Mouse (Mus musculus) forebrain, postnatal 0 days (tissue): ENCODE measurements around the gene Ube2d3. TPM values are rescaled to one million over a fixed set of nuclear protein-coding genes. Genes with fewer than 3 reads are reported as not detected.

Source experiments
- ATAC-seq: fragments of 200-750 bp; cut with Nextera tagmentation; 2 replicates; pipeline ENCODE4 v1.8.0; 2017; ENCODE audit warnings: mild to moderate bottlenecking, moderate library complexity
- DNase-seq: peaks from one replicate; pipeline ENCODE4 v3.0.0-alpha.2; 2015
- H3K27ac ChIP-seq: fragments of 300-500 bp; sonication (generic); 2 replicates; pipeline ENCODE4 v1.5.1; 2014; ENCODE audit warnings: low read depth, mild to moderate bottlenecking, antibody characterized with exemption, low read length, moderate library complexity, mixed read lengths
- H3K27me3 ChIP-seq: fragments of 300-500 bp; sonication (generic); 2 replicates; pipeline ENCODE4 v1.6.1; 2014; ENCODE audit warnings: mild to moderate bottlenecking, low read length, mixed read lengths; ENCODE audit not compliant: insufficient read depth
- H3K36me3 ChIP-seq: fragments of 300-500 bp; sonication (generic); 2 replicates; pipeline ENCODE4 v1.6.1; 2014; ENCODE audit warnings: mild to moderate bottlenecking, moderate library complexity; ENCODE audit not compliant: insufficient read depth
- H3K4me1 ChIP-seq: fragments of 300-500 bp; sonication (generic); 2 replicates; pipeline ENCODE4 v1.6.1; 2014; ENCODE audit warnings: antibody characterized with exemption; ENCODE audit not compliant: insufficient read depth
- H3K4me2 ChIP-seq: fragments of 300-500 bp; sonication (generic); 2 replicates; pipeline ENCODE4 v1.6.1; 2014; ENCODE audit warnings: low read depth, mild to moderate bottlenecking, moderate library complexity
- H3K4me3 ChIP-seq: fragments of 300-500 bp; sonication (generic); 2 replicates; pipeline ENCODE4 v1.5.1; 2014; ENCODE audit warnings: low read depth, low read length, mixed read lengths
- H3K9ac ChIP-seq: fragments of 300-500 bp; sonication (generic); 2 replicates; pipeline ENCODE4 v1.6.1; 2014; ENCODE audit warnings: mild to moderate bottlenecking
- H3K9me3 ChIP-seq: fragments of 300-500 bp; sonication (generic); 2 replicates; pipeline ENCODE4 v1.6.1; 2016; ENCODE audit warnings: low read length
- CTCF ChIP-seq: sonication (generic); IDR thresholded peaks from 2 replicates; pipeline ENCODE4 v1.5.1; 2016; ENCODE audit warnings: antibody characterized with exemption, control low read depth, low read depth
- WGBS: fragments of 180-500 bp; shearing (Covaris S2); extraction: QIAGEN DNeasy Blood & Tissue Kit; methylation state at CpG from one replicate; pipeline ENCODE4 v1.1.7; 2014; 5-methylcytosine and 5-hydroxymethylcytosine counted together
- polyA plus RNA-seq: library from polyadenylated mRNA; unstranded; fragments of >200 nt; fragmentation: Nextera tagmentation; extraction: Ambion mirVana; gene quantifications from 2 replicates; pipeline ENCODE4 v1.2.1, GENCODE M21; 2015
- total RNA-seq: library from RNA; depleted of rRNA; stranded (reverse); fragments of >200 nt; gene quantifications from 2 replicates; pipeline ENCODE4 v1.2.3, GENCODE M21; 2014

The Ube2d3 gene
- total and polyA plus RNA-seq, 2 experiments from 2014 or later, result 341 to 607 TPM

DNA sequence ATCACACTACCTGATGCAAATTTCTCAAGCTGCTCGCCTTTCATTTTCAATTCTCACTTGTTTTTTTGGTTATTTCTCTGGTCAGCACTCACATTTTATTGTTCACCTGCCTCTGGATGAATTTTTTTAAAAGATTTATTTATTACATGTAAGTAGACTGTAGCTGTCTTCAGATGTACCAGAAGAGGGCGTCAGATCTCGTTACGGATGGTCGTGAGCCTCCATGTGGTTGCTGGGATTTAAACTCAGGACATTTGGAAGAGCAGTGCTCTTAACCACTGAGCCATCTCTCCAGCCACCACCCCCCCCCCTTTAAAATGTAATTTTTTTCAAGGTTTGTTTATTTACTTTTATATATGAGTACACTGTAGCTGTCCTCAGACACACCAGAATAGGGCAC is 34.1 kb upstream of the Ube2d3 start:
- H3K27me3 ChIP-seq, result no peaks in the 10 kb centered on the region
- H3K27ac ChIP-seq, result no peak overlapping the region
- TF ChIP-seq CTCF, result peak; percentile 36
- no peaks in the 10 kb centered on the region for H3K4me1 ChIP-seq
- H3K36me3 ChIP-seq, result peaks cover 13% of the 10 kb centered on the region
- H3K4me2 ChIP-seq, result no peak overlapping the region
- no peaks in the 10 kb centered on the region for H3K9me3 ChIP-seq
- ATAC-seq (no peak), DNase-seq (no peak)
- H3K9ac ChIP-seq, result no peak overlapping the region
- WGBS, result 76% methylated on average over 5 of the region's 5 CpGs
- no peak overlapping the region for H3K4me3 ChIP-seq

DNA sequence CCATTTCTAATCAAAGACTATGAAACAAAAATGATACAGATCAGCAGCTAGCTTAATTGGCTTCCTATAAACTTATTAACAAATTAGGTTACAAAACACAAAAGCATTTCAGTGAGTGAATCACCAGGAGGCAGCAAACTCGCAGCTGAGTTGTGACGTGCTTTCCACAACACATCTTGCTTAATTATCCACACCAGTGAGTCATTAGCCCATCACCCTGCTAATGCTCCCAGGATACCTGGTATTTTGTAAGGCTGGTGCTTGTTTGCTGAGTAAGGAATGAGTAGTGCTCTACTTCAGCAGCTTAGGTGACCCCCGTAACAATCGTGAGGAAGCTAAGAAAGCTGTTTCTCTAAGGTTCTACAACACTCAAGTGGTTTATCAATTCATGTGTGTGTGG is 33.4 kb upstream of the Ube2d3 start:
- Histone ChIP-seq H3K4me3 (no peak overlapping the region), H3K27ac (no peak overlapping the region), H3K36me3 (peaks cover 16% of the 10 kb centered on the region), H3K9ac (no peak overlapping the region), H3K9me3 (no peaks in the 10 kb centered on the region), H3K27me3 (no peaks in the 10 kb centered on the region), H3K4me2 (no peak overlapping the region), H3K4me1 (no peaks in the 10 kb centered on the region)
- TF ChIP-seq CTCF, result no peak
- ATAC-seq, result no peak
- DNase-seq, result no peak
- WGBS, result 51% methylated on average over 4 of the region's 4 CpGs

DNA sequence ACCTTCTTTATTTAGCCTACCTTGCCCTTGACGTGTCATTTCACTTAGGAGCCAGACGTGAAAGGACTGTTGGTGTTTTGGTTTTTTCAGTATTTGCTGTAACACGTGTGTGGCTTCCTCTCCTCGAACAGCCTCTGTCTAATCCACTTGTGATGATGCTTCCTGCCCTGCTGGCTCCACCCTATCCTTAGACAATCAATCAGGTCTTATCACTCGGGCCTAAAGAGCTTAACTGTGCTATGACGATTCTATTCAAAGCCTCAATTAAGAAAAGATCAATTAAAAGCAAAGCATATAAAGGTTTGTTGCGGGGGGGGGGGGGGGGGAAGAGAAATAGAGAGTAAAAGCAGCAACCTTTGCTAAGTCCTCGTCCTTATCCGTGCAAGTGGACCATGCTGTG is 30.6 kb upstream of the Ube2d3 start:
- TF ChIP-seq CTCF, result no peak
- Histone ChIP-seq H3K36me3 (peaks cover 17% of the 10 kb centered on the region), H3K4me1 (no peaks in the 10 kb centered on the region), H3K27me3 (no peaks in the 10 kb centered on the region), H3K9me3 (no peaks in the 10 kb centered on the region), H3K4me2 (no peak overlapping the region), H3K27ac (no peak overlapping the region), H3K9ac (no peak overlapping the region), H3K4me3 (no peak overlapping the region)
- 72% methylated on average over 9 of the region's 9 CpGs for WGBS
- DNase-seq, result no peak
- ATAC-seq, result no peak

DNA sequence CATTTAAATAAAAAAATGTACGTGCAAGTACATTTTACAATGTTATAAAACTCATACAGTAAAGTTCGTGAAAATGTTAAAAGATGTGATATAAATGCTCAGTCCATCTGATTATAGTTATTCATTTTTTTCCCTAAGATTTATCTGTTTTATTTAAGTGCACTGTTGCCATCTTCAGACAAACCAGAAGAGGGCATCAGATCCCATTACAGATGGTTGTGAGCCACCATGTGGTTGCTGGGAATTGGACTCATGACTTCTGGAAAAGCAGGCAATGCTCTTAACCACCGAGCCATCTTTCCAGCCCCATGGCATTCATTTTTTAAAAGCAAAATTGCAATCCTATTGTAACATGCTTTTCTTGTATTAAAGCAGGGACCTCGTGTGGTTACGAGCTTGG is 28.7 kb upstream of the Ube2d3 start:
- TF ChIP-seq CTCF, result peak; percentile 31
- no peak overlapping the region for H3K9ac ChIP-seq
- H3K36me3 ChIP-seq, result peaks cover 17% of the 10 kb centered on the region
- DNase-seq, result no peak
- no peak overlapping the region for H3K4me3 ChIP-seq
- no peak overlapping the region for H3K4me2 ChIP-seq
- no peak for ATAC-seq
- WGBS, result 96% methylated on average over 5 of the region's 5 CpGs
- H3K4me1 ChIP-seq, result no peaks in the 10 kb centered on the region
- H3K27ac ChIP-seq, result no peak overlapping the region
- H3K27me3 ChIP-seq, result no peaks in the 10 kb centered on the region
- H3K9me3 ChIP-seq, result no peaks in the 10 kb centered on the region

DNA sequence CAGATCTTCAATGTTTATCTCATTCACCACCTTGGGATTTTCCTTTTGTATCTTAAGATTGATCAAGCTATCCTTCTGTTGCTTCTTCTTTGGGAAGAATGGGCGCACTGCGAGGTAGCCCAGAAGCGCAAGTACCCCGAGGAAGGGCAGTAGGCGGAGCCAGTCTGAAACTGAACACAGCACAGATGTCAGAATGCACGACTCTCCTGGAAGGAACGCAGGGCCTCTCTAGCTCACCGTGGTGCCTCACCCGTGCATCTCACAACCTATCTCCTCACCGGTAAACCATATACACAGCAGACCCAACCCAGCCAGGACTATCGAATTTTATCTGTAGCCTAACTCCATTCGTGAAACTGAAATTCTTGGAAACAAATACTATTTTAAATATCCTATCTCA is 26.9 kb upstream of the Ube2d3 start:
- no peaks in the 10 kb centered on the region for H3K9me3 ChIP-seq
- no peaks in the 10 kb centered on the region for H3K4me1 ChIP-seq
- no peak overlapping the region for H3K27ac ChIP-seq
- H3K9ac ChIP-seq, result no peak overlapping the region
- H3K27me3 ChIP-seq, result no peaks in the 10 kb centered on the region
- peaks cover 13% of the 10 kb centered on the region for H3K36me3 ChIP-seq
- no peak for TF ChIP-seq CTCF
- no peak overlapping the region for H3K4me2 ChIP-seq
- DNase-seq (no peak), ATAC-seq (no peak)
- 93% methylated on average over 12 of the region's 12 CpGs for WGBS
- no peak overlapping the region for H3K4me3 ChIP-seq

DNA sequence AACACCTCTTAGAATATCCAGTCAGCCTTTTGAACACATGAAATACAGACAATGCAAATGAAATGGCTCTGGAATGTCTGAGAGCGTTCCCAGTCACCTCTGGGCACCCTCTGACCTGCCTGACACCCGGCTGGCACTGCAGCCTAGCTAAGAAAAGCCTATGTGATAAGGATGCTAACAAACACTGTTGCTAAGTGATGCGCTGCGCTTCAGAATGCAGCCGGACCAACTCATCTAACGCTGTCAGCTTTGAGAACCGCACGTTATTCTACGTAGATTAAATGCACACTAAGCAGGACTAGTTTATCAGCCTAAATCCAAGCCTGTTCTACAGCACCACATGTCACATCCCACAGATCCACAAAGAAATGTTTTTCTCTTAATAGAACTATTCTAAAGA is 26.1 kb upstream of the Ube2d3 start:
- Histone ChIP-seq H3K4me1 (no peaks in the 10 kb centered on the region), H3K9ac (no peak overlapping the region), H3K9me3 (no peaks in the 10 kb centered on the region), H3K27ac (no peak overlapping the region), H3K4me2 (no peak overlapping the region), H3K27me3 (no peaks in the 10 kb centered on the region), H3K4me3 (no peak overlapping the region), H3K36me3 (peaks cover 12% of the 10 kb centered on the region)
- ATAC-seq (no peak), DNase-seq (no peak)
- WGBS, result 55% methylated on average over 9 of the region's 9 CpGs
- TF ChIP-seq CTCF, result no peak

DNA sequence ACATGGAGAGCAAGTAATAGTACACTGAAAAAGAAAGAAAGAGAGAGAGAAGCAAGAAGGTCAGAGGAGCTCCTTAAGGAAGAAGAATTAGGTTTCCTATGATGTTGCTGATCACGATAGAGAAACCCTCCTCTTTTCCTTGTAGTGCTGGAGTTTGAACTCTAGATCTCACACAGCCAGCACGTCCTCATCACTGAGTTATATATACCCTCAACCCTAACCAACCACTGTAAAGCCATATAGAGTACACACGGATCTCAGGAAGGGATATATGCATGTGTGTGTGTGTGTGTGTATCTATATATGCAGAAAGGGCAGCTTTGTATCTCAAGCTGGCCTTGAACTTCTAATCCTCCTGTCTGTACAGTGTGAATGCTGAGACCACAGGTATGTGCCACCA is 20.7 kb upstream of the Ube2d3 start:
- ATAC-seq (no peak), DNase-seq (no peak)
- H3K4me3 ChIP-seq, result no peak overlapping the region
- H3K27ac ChIP-seq, result no peak overlapping the region
- no peak overlapping the region for H3K4me2 ChIP-seq
- 92% methylated on average over 3 of the region's 3 CpGs for WGBS
- no peaks in the 10 kb centered on the region for H3K9me3 ChIP-seq
- no peaks in the 10 kb centered on the region for H3K27me3 ChIP-seq
- peaks cover 3% of the 10 kb centered on the region; the same call in 1 of the 2 replicates for H3K36me3 ChIP-seq
- no peak overlapping the region for H3K9ac ChIP-seq
- 0 out of 2 replicates have a peak, but pooled peaks cover 6% of the 10 kb centered on the region for H3K4me1 ChIP-seq
- no peak for TF ChIP-seq CTCF

DNA sequence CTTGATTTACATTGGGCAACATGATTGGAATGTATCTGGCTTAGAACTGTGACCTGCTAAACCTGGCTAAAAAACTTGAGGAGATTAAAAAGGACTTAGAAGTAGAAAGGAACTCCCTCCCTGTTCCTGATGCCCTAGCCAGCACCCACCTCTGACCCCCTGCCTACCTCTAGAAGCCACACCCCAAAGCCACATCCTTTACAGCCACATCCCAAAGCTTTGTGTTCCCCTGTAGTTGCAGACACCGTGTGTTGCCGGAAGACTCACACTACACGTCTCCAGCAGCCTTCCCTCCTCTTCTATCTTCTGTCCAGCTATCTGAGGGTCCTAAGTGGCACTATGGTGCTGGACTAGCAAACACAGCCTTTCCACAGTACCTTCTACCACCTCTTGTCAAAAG is 20.1 kb upstream of the Ube2d3 start:
- Histone ChIP-seq H3K4me2 (no peak overlapping the region), H3K27ac (no peak overlapping the region), H3K4me1 (0 out of 2 replicates have a peak, but pooled peaks cover 6% of the 10 kb centered on the region), H3K9ac (no peak overlapping the region), H3K36me3 (peaks cover 3% of the 10 kb centered on the region; the same call in 1 of the 2 replicates), H3K4me3 (no peak overlapping the region), H3K9me3 (no peaks in the 10 kb centered on the region), H3K27me3 (no peaks in the 10 kb centered on the region)
- DNase-seq, result no peak
- no peak for TF ChIP-seq CTCF
- WGBS, result 85% methylated on average over 3 of the region's 3 CpGs
- ATAC-seq, result no peak
